Mouse (Mus musculus): ENCODE results near the gene Nt5m.

GRCm38 (mm10) chr11:59919401-59919800, 80.2 kb downstream of the Nt5m start:
- TF ChIP-seq POLR2A (IDR thresholded peaks at IDR 0.05; ENCODE audit: extremely low read depth, insufficient read depth, low read length) (no peak), CTCF (IDR thresholded peaks at IDR 0.05; ENCODE audit: extremely low read depth, insufficient read depth, low read length) (no peak)

Measured in cortical plate, adult 2 months (tissue).